In genomic region chr6:31323228-31324190, GRCm38 (mm10) we compare ENCODE assay signal across 13 mouse cellular contexts.
"Had no signal": no experiment of that assay in that cellular context is flagged by ENCODE, and none has a peak within 500 bp of the region (broad histone marks: within the 10 kb centered on the region; RNA-seq: fewer than 3 reads in every experiment).

No protein-coding gene starts in this region.

- H3K9ac ChIP-seq: limb, embryonic 13.5 days; lung, embryonic 14.5 days; midbrain, embryonic 12.5 days had no signal

- H3K4me2 ChIP-seq: limb, embryonic 13.5 days; liver, embryonic 11.5 days; lung, embryonic 14.5 days; midbrain, embryonic 12.5 days had no signal

- H3K9me3 ChIP-seq: limb, embryonic 13.5 days; midbrain, embryonic 12.5 days had no signal

- H3K4me3 ChIP-seq: limb, embryonic 13.5 days; midbrain, embryonic 12.5 days had no signal

- DNase-seq: kidney, adult 11 months; kidney, adult 9 months; left cerebral cortex, postnatal 4 days; lung, embryonic 14.5 days; lung, postnatal 10 days; lung, postnatal 4 days; right cerebral cortex, adult 18-20 months; right cerebral cortex, postnatal 25 days; thymus, postnatal 36 days had no signal

- H3K27ac ChIP-seq: kidney, postnatal 0 days; limb, embryonic 13.5 days; midbrain, embryonic 12.5 days had no signal

- H3K36me3 ChIP-seq: limb, embryonic 13.5 days; midbrain, embryonic 12.5 days had no signal
